Mouse (Mus musculus) forelimb bud, embryonic 11.5 days (tissue): ENCODE measurements around the gene 1700010B08Rik.
"Not testable (repeated sequence)": the region's sequence is repeated elsewhere in the genome, so short reads cannot be mapped to it uniquely, and the experiment has no call there.

ENCODE experiments used
- DNase-seq: peaks from one replicate; pipeline ENCODE4 v3.0.0-alpha.2; 2012; ENCODE audit warnings: low read depth, low spot score

The 1700010B08Rik gene

DNA sequence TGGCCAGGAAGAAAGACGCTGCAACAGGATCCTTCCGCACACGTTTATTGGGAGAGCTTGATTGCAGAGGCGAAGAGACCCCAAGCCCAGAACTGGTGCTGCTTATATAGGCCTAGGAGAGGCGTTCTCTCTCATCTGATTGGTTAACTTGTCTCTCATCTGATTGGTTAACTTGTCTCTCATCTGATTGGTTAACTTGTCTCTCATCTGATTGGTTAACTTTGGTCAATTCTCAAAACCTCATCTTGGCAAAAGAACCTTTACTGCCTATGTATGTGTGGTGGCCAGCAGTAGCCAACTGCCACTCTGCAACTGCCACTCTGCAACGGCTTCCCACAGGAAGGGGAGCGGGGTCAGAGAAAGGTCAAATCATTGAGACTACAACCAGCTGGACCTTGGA lies at the start of gene 1700010B08Rik:
1700010B08Rik (plus strand) TSS at position 301 of the 400 bp plus-strand sequence.
- DNase-seq: not testable (repeated sequence)

DNA sequence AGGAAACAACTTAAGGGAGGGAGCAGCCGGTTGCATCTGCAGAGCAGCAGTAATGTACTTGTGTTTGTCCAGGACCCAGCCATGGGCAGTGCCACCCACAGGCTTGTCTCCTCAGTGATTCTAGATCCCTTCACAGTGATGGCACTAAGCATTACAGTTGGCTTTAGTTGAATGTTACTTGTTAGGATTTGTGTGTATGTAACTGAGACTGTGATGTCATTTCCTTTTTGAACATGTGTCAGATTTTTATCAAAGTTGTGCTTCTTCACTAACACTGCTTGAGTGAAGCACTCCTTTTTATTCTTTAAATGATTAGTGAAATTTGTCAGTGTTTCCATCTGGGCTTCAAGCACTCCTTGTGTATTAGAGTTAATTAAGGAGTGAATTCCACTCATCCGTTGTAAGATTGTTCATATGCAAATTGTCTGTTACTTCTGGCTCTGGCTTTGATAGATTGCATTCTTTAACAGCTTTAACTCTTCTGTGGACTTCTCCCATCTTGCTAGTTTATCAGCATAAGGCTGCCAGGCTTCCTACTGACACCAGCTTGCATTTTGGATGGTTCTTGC lies 46.8 kb upstream of the 1700010B08Rik start:
- no peak for DNase-seq

DNA sequence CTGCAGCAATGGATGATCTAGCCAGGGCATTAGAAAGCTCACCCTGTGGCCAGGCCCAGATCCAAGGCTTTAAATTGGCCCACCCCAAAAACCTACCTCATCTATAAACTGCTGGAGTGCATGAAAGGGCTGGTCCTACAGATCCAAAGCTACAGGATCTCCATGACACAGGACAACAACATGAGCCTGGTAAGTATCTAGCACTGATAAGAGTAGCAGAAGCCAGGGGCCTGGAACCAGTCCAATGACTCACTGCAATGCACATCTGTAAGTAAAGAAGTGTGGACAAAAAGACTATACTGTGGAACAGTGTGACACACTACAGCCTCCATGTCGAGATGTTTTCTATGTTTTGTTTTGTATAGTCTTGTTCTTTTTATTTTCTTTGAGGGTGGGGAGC lies 45.7 kb upstream of the 1700010B08Rik start:
- DNase-seq: no peak

DNA sequence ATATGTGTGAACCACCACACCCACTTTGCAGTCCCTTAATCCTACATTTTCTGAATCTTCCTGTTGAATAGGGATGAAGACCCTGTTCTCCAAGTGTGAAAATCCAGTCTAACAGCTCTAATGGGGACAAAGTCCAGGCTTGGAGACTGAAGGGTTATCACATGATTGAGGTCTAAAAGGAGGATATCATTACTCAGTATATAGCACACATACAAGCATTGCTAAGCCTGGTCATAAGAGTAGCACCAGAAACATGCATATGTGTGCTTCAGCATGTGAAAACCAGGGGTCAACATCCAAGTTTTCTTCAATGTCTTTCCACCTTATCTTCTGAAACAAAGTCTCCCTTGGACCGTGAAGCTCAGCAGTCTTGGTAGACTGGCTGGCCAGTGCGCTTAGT lies 40.6 kb upstream of the 1700010B08Rik start:
- no peak for DNase-seq

DNA sequence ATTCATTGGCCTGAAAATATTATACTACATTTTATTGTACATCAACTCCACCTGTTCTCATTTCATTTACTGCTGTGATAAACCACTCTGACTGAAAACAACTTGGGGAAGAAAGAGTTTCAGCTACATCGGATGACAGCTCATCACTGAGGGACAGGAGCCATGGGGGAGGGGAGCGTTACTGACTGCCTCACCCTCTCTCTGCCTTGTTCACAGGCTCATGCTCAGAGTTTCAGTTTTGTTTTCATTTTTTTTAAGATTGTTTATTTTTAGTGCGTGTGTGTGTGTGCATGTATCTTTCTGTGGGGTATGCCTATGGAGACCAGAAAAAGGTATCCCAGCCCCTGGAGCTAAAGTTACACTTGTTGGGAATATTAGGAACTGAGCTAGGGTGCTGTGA lies 40.0 kb upstream of the 1700010B08Rik start:
- DNase-seq: no peak

DNA sequence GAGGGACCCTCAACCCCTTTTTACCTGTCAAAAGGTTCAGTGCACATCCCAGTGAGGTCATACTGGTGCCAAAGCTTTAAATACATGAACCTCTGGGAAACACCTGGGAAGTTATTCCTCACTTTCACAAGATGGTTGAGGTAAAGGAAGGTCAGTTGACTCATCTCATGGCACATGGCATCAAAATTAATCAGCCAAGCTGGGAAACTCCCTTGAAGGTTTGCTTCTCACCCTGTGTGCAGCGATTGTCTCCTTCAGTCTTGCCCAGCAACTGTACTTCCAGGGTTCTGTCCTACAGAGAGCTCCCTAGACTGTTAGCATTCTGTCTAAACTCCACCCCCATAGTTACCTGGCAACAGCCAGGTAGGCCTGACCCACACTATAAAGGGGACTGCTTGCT lies 39.1 kb upstream of the 1700010B08Rik start:
- no peak for DNase-seq

DNA sequence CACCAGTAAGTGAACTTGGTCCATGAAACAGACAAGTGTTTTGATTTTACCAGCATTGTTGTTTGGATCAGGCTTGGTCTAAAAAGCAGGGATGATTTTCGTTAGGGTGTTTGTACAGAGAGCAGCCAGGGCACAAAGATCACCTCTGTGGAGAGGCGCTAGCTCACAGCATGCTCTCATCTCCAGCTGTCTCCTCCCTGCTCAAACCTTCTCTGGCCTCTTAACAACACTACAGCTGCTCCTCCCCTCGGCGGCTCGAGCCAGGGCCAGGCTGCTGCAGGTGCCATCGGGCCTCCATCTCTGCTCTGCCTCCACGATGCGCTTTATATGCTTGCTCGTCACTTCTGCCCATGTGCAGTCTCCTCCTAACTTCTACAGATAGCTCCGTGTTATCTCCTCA lies 36.4 kb upstream of the 1700010B08Rik start:
- no peak for DNase-seq

DNA sequence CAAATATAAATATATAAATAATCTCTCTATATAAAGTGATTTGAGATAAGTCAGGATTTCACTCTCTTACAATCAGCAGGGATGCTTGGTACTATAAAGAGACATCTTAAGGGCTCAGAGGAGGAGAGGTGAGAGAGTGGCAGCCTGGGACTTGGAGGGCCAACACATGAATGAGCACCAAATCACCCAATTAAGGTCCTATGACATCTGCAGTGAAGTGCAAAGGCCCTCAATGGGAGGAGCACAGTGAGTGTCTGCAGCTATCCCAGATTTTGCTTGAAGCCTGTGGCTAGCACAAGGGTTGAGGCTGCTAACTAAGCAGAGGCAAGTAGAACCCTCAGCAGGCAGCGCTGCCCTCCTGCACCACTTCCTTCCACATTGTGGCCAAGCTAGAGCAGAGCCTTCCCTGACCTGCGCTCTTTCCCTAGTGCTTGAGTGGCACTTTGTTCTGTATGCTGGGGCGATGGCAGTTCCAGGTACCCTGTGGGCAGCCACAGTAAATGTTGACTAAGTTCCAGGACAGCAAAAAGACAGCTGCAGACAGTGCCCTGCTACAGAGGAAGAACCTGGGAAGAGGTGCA lies 33.3 kb upstream of the 1700010B08Rik start:
- no peak for DNase-seq

DNA sequence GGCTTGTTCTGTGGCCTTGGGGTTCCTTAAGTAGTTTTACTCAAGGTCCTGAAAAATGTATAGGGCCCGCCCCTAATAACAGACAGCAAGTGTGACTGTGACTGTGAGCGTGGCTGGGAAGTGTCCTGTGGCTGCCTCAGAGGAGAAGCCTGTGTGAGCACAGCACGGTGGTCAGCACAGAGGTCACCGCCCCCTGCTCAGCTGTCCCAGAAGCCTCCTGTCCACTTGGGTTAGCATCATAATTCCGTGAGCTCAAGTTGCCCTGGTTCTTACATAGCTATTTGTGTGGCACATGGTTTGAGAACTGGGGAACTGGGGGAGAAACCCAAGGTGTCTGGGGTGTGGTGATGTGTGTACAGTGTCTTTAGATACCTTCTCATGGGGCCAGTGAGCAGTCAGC lies 31.9 kb upstream of the 1700010B08Rik start:
- no peak for DNase-seq

DNA sequence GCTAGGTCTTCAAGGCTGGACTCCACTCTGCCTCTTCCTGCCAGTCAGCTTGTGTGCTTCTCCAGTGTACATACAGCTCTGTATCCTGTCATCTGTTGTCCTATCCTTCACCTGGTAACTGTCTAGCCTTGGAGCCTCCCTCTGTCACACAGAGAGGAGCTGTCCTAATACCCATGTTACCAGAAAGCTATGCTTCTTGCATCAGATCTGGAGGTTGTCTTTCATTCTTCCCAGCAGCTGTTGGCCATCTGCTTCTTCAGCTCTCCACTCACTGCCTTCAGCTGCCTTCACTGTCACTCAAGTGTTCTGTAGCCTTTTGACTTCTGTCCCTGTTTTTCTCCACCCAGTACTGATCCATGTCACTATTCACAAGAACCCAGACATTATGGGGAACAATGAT lies 29.4 kb upstream of the 1700010B08Rik start:
- no peak for DNase-seq

DNA sequence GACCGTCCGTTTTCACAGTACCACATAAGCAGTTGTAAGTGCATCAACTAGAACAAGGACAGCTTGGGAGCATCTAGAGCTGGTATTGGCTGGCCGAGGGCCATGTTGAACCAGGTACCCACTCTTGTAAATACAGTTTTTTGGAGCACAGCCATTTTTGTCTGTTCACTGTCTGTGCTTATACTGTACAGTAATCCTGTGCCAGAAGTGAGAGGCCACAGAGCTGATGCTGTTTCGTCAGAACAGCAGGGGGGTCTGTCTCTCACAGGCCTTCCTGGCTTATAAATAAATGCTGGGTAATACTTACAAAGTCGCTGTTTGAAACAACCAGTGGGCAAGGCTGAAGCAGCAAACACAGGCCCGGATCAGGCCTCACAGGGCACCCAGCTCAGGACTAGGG lies 27.5 kb upstream of the 1700010B08Rik start:
- DNase-seq: no peak

DNA sequence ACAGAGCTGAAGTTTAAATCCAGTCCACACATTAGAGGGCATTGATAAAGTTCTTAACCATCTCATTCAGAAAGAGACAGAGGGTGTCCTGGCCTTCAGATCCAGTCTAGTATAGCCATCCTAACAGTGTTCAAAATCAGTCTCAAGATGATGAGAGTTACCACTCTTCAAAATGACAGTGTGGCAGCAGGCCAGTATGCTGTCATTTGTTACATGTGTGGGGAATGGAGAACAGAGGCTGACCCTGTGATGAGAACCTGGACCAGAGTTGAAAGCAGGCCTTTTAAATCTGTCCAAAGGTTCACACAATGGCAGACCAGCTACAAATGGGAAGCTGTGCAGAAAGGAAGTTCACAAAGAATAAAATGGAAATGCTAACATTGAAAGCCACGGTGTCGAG lies 26.5 kb upstream of the 1700010B08Rik start:
- DNase-seq: no peak

DNA sequence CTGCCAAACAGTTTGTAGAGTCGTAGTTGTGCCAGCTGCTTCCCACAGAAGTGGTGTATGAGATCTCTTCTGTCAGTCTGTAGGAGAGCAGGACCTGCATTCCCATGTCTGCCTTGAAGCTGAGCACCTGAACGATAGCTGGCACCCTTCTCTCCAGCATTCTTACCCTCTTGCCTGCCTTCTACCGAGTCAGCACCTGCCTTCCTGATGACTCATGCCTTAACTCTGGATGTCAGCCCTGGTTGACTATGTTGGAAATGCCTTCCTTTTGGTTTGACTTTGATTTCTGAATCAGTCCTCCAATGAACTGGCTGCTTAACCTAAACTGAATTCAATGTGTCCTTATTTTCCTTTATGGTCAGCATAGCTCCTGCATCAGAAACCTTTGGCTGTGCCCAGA lies 20.4 kb upstream of the 1700010B08Rik start:
- DNase-seq: no peak

DNA sequence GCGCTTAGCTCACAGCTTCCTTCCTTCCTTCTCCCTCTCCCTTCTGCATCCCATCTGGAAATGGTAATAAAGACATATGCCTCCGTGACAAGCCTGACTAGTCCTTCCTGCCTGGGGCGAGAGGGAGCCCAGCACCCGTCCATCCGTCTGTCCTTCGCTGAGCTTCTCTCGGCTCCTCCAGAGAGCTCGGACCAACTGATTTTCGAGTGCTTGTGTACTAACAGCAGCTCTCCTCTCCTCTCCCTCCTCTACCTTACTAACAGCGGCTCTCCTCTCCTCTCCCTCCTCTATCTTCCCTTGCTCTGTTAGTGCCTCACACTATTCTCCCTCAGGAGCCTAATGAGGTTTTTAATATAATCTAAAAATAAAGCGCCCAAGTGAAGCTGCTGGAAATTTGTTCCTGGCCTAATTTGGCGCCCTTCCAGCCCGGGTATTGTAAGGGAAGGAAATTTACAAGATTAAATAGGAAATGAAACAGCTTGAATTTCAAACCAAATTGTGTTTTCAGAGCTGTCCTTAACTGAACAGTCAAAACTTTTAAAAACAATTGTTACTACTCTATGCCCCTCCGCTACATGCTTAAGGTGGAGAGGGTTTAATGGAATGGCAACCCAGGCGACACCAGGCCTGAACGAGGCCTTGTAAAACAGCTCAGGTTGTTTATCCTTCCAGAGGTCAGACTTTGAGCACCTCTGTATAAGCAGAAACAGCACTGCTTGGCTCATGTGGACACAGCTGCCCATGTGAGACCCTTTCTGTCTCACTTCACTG lies 16.9 kb upstream of the 1700010B08Rik start:
- no peak for DNase-seq

DNA sequence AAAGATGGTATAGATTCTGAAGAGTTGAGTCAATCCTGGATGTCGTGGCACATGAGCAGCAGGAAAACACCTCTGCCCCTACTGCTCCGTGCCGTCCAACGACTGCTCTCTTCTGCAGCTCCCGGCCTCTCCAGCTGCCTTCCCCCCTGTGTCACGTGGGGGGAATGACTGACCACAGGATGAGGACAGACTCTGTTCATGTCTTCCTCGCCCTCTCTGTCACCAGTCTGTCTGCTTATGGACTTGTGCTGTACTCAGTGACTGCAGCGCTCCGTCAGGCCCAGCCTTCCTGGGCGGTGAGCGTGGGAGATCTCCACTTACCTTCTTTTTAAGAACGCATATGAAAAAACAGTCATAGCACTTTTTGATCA lies 16.4 kb upstream of the 1700010B08Rik start:
- no peak for DNase-seq

DNA sequence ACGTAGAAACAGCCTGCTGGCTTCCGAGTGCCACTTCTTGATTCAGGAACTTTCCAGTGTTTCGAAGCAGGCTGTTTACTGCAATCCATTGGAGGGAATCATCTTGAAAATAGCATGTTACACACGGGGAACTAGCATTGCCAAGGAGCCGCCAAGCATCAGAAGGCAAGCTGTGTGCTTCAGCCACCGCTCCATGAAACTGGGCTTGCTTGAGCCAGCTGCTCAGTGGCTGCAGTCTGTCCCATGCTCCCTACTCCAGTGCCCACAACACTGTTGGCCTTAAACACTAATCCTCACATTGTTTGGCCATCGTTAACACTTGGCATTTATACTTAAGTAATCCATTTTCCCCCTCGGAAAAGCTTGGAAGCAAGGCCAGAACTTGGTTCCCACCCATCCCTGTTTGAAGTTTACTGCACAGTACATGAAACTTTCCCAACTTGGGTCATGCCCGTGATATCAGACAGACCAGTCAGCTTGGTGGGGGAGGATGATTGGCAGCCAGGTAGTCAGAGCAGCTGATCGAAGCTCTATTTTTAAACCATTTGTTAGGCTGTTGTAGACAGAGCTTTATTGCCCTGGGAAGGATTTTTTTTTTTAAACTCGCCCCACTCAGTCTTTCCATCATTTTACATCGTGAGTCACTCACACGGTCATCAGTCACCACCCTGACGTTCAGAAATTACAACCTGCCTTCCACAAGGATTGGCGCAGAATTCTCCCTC lies 13.2 kb upstream of the 1700010B08Rik start:
- no peak for DNase-seq

DNA sequence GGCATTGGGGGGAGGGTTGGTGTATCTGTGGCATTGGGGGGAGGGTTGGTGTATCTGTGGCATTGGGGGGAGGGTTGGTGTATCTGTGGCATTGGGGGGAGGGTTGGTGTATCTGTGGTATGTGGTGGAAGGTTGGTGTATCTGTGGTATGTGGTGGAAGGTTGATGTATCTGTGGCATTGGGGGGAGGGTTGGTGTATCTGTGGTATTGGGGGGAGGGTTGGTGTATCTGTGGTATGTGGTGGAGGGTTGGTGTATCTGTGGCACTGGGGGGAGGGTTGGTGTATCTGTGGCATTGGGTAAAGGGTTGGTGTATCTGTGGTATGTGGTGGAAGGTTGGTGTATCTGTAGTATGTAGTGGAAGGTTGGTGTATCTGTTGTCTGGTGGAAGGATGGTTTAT lies 11.6 kb upstream of the 1700010B08Rik start:
- DNase-seq: not testable (repeated sequence)

DNA sequence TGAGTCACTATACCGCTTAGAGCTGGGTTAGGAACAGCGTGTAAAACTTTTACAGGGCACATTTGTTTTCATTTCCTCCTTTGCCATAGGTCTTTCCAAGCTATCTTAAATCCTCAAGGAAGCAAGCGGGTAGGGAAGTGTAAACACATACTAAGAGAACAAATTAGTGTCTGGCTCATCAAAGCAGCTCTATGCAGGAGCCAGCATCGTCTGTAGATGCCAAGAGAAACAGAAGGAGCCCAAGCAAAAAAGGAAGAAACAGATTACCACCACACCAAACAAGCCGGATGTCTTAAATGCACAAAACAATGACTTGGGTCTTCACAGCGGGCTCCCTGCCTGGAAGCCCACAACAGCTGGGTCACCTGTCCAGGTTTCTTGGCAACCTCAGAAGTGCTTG lies 9.0 kb upstream of the 1700010B08Rik start:
- no peak for DNase-seq

DNA sequence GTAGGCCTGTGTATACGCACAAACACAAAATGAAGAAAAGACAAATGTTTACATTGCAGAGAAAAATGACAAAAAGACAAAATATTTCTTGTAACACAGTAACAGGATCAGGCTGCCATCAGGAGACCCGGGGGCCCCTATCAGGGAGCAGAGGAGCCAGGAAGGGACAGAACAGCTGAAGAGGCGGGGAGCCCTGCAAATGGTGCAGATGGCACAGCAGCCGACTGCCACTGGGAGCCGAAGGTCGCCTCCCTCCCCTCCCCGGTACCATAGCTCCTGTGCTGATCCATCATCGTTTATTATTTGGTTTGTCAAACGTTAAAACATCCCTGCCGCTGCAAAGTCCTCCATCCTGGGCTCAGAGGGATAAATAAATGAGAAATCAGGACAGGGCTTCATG lies 6.6 kb upstream of the 1700010B08Rik start:
- no peak for DNase-seq

DNA sequence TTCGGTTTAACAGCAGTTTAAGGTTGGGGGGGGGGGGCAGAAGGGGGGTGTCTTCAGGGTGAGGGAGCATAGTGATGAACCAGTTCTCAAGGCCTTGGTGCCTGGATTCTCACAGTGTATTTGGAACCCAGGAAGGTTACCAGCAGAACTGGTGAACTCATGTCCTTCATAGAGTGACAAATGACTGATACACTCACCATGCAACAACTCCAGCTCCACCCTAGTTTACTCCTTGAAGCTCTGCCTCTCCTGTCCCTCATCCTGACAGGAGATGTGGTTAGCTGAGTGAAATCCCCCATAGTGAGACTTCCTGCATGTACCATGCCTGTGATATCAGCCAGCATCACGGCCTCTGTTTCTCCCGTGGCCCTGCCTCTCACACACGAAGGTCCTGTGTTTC lies 6.0 kb upstream of the 1700010B08Rik start:
- DNase-seq: no peak

DNA sequence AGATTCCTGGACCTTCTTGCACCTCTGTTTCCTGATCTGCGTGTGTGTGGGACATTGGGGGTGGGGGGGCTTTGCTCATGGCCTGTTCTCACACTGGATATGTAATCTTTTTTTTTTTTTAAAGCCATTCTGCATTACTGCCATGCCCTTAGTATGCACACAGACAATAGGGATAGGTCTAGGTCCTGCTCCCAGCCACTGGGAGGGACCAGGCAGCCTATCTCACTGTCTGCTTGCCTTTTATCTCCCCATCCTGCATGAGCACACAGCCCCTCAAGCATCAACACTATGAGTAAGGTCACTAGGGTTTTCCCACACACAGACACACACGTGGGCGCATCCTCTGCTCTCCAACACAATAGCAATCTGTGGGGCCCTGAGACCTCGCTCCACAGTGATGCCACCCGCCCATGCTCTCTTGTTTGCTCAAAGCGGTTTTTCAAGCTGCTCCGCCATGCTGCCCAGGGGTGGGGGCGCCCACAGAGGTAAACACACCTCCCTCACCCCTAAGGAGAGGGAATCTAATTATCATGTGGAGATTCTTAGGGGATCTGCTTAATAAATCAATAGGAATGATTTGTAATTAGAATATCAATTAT lies 4.5 kb upstream of the 1700010B08Rik start:
- DNase-seq: no peak

DNA sequence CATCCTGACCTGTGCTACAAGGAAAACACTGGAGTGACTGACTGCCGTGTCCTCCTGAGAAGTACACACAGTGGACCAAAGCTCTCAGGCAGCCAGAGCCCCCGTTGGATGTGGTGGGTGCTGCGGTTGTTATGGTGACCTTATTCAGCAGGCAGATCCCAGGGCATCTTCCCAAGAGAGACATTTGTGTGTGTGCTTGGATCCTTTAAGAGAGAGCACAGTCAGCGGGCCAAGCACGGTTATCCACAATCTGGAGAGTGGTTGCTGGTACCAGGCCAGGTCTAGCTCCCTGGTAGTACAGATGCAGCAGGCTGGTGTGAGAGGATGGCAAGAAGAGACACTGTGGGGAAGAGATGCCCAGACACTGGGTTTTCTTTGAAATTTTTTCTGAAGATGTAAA lies 2.2 kb upstream of the 1700010B08Rik start:
- DNase-seq: no peak
